Mouse (Mus musculus) intestine, postnatal 0 days (tissue): ENCODE data around the gene 4921507P07Rik. TPM values are rescaled to one million over a fixed set of nuclear protein-coding genes. Genes with fewer than 3 reads are reported as not detected.
"Not testable (repeated sequence)": the region's sequence is repeated elsewhere in the genome, so short reads cannot be mapped to it uniquely, and the experiment has no call there.

Experiments
- ATAC-seq: fragments of 200-750 bp; cut with Nextera tagmentation; 2 replicates; pipeline ENCODE4 v1.8.0; 2017; ENCODE audit warnings: mild to moderate bottlenecking, moderate TSS enrichment, moderate library complexity
- H3K27ac ChIP-seq: fragments of 300-500 bp; sonication (generic); 2 replicates; pipeline ENCODE4 v1.5.1; 2014; ENCODE audit warnings: mild to moderate bottlenecking, low read depth, low read length, moderate library complexity
- H3K27me3 ChIP-seq: fragments of 300-500 bp; sonication (generic); replicated peaks from 2 replicates; pipeline ENCODE4 v1.6.1; 2014; ENCODE audit warnings: low read length, mixed read lengths; ENCODE audit not compliant: control insufficient read depth, insufficient read depth
- H3K36me3 ChIP-seq: fragments of 300-500 bp; sonication (generic); 2 replicates; pipeline ENCODE4 v1.6.1; 2014; ENCODE audit warnings: mild to moderate bottlenecking, moderate library complexity; ENCODE audit not compliant: control insufficient read depth, insufficient read depth
- H3K4me1 ChIP-seq: fragments of 300-500 bp; sonication (generic); replicated peaks from 2 replicates; pipeline ENCODE4 v1.6.1; 2014; ENCODE audit warnings: antibody characterized with exemption, low read length, mixed read lengths; ENCODE audit not compliant: control insufficient read depth, insufficient read depth
- H3K4me2 ChIP-seq: fragments of 300-500 bp; sonication (generic); replicated peaks from 2 replicates; pipeline ENCODE4 v1.6.1; 2014; ENCODE audit warnings: low read depth, mild to moderate bottlenecking, moderate library complexity
- H3K4me3 ChIP-seq: fragments of 300-500 bp; sonication (generic); 2 replicates; pipeline ENCODE4 v1.5.1; 2014; ENCODE audit warnings: low read depth, low read length
- H3K9ac ChIP-seq: fragments of 300-500 bp; sonication (generic); 2 replicates; pipeline ENCODE4 v1.6.1; 2014; ENCODE audit warnings: mild to moderate bottlenecking, low read depth, low read length
- H3K9me3 ChIP-seq: fragments of 300-500 bp; sonication (generic); 2 replicates; pipeline ENCODE4 v1.6.1; 2016; ENCODE audit warnings: mixed run types; ENCODE audit not compliant: control insufficient read depth
- CTCF ChIP-seq: sonication (generic); IDR thresholded peaks from 2 replicates; pipeline ENCODE4 v1.5.1; 2016; ENCODE audit warnings: low read depth, mild to moderate bottlenecking, control low read depth, antibody characterized with exemption, moderate library complexity
- WGBS: fragments of 180-500 bp; shearing (Covaris S2); extraction: QIAGEN DNeasy Blood & Tissue Kit; methylation state at CpG from one replicate; pipeline ENCODE4 v1.1.7; 2014; 5-methylcytosine and 5-hydroxymethylcytosine counted together
- polyA plus RNA-seq: library from polyadenylated mRNA; unstranded; fragments of >200 nt; fragmentation: Nextera tagmentation; extraction: Ambion mirVana; gene quantifications from 2 replicates; pipeline ENCODE4 v1.2.1, GENCODE M21; 2015

The 4921507P07Rik gene
- polyA plus RNA-seq: 0.30 TPM in 2 replicates

DNA sequence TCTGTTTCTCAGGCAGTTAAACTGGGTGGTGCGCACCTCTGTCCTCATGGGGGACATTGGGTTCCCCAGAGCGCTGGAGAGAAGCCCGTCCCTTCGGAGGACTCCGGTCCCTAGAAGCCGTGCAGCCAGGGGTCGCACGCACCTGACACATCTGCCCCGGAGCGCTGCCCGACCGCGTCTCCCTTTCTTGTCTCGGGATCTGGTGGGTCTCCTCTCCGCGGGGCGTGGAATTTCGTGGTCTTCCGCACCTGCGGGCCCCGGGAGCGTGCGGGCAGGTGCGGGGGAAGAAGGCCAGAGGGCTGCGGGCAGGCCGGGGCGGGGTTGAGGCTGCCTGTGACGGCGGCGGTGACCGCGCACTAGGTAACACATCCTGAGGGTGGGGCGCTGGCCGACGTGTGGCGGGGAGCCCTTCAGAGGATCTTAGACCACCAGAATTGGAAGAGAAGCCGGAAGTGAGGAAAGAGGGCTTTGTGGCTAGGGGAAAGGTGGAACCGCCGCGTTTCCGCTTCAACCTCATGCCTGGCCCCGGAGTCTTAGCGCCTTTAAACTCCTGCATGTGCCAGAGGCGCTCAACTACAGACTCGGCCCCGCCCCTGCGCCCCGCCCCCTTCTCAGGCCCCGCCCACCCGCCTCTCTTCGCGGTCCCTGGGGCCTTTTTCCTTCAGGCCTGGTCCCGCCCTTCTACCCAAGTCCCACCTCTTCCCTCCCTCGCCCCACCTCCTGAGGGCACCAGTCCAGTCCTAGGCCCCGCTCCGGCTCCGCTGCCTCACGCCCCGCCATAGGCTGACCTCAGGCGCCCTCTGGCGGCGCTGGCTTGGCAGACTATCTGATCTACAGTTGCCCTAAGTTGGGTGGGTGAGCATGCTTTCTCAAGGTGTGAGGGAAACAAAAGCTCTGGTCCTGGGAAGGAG lies at the start of gene 4921507P07Rik:
Gene 4921507P07Rik (minus strand): TSS at position 332 of the 911 bp plus-strand sequence.
- no peak within 1 kb of the TSS for H3K27ac ChIP-seq

DNA sequence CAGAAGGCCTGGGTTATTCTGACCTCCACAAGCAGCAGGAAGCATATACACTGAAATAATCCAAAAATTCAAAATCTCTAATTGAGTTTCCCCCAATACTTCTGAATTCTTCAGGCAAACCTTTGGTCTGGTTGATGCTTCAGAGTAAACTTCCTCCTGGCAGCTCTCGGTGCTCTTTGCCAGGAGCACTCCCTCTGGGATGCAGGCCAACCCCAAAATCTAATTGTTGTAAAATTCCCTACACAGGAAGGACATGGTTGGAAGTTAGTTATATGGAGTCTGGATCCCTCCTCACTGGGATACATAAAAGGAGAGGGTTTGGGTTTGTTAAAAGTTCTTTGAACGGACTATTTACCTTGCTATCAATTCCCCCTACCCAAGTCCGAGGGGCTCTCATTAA lies 48.3 kb upstream of the 4921507P07Rik start:
- WGBS: 49% methylated on average over 3 of the region's 3 CpGs
- no peak for TF ChIP-seq CTCF

More for the DNA sequence above, at the start of gene 4921507P07Rik:
- ATAC-seq: peak; percentile 99
- Histone ChIP-seq H3K4me3 (peak within 1 kb of the TSS; percentile 54), H3K36me3 (no peaks in the 10 kb centered on the region), H3K9me3 (no peaks in the 10 kb centered on the region), H3K27me3 (no peaks in the 10 kb centered on the region), H3K9ac (peak within 1 kb of the TSS; percentile 67; the same call in 1 of the 2 replicates), H3K4me2 (peak within 1 kb of the TSS; percentile 96), H3K4me1 (no peaks in the 10 kb centered on the region)
- WGBS: 1% methylated on average over 62 of the region's 62 CpGs
- TF ChIP-seq CTCF: peak; percentile 94

GRCm38 (mm10) chr6:50641898-50642297 lies 45.5 kb upstream of the 4921507P07Rik start:
- Histone ChIP-seq H3K4me2 (no peak overlapping the region), H3K4me3 (no peak overlapping the region), H3K9ac (no peak overlapping the region), H3K9me3 (no peaks in the 10 kb centered on the region), H3K27me3 (no peaks in the 10 kb centered on the region), H3K4me1 (no peaks in the 10 kb centered on the region), H3K27ac (no peak overlapping the region), H3K36me3 (no peaks in the 10 kb centered on the region)
- WGBS: 66% methylated on average over 5 of the region's 5 CpGs
- TF ChIP-seq CTCF: no peak
- ATAC-seq: no peak

More for the DNA sequence above, 48.3 kb upstream of the 4921507P07Rik start:
- no peak overlapping the region for H3K4me3 ChIP-seq
- no peak overlapping the region for H3K4me2 ChIP-seq
- H3K27ac ChIP-seq: no peak overlapping the region
- H3K27me3 ChIP-seq: no peaks in the 10 kb centered on the region
- H3K9ac ChIP-seq: no peak overlapping the region
- H3K36me3 ChIP-seq: no peaks in the 10 kb centered on the region
- no peaks in the 10 kb centered on the region for H3K4me1 ChIP-seq
- no peak for ATAC-seq
- H3K9me3 ChIP-seq: no peaks in the 10 kb centered on the region

- Histone ChIP-seq H3K4me3 (no peak overlapping the region), H3K27me3 (no peaks in the 10 kb centered on the region), H3K27ac (no peak overlapping the region), H3K9ac (no peak overlapping the region), H3K4me1 (no peaks in the 10 kb centered on the region), H3K36me3 (no peaks in the 10 kb centered on the region), H3K9me3 (no peaks in the 10 kb centered on the region), H3K4me2 (no peak overlapping the region)
- no peak for ATAC-seq
- TF ChIP-seq CTCF: no peak
- 75% methylated on average over 4 of the region's 4 CpGs for WGBS
These were observed 43.9 kb upstream of the 4921507P07Rik start for GRCm38 (mm10) chr6:50640377-50640776.

DNA sequence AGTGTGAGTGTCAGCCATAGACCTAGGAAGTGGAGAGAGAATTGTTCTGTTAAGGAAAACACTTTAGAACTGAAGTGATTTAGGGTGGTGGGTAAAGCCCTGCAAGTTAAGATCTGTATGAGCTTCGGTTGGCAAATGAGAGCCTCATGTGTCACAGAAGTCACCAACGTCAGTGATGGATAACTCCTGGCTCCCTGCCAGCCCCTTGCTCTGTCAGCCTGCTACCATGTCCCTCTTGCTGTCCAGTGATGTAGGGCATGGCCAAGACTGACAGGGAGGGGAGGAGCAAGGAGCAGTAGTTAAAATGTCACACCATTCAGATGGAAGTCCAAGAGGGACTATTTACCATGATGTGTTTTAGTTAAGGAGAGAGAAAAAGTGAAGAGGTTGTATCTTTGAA lies 43.2 kb upstream of the 4921507P07Rik start:
- no peak for ATAC-seq
- Histone ChIP-seq H3K36me3 (no peaks in the 10 kb centered on the region), H3K27me3 (no peaks in the 10 kb centered on the region), H3K4me3 (no peak overlapping the region), H3K27ac (no peak overlapping the region), H3K9me3 (no peaks in the 10 kb centered on the region), H3K4me2 (no peak overlapping the region), H3K4me1 (no peaks in the 10 kb centered on the region), H3K9ac (no peak overlapping the region)
- WGBS: 26% methylated on average over 2 of the region's 2 CpGs
- no peak for TF ChIP-seq CTCF

GRCm38 (mm10) chr6:50626170-50626569 lies 29.7 kb upstream of the 4921507P07Rik start:
- not testable (repeated sequence) for H3K27me3 ChIP-seq, H3K4me3 ChIP-seq, H3K9me3 ChIP-seq, H3K9ac ChIP-seq, H3K4me1 ChIP-seq, H3K4me2 ChIP-seq, H3K27ac ChIP-seq, H3K36me3 ChIP-seq, ATAC-seq
- WGBS: 85% methylated on average over 2 of the region's 2 CpGs
- TF ChIP-seq CTCF: peak; percentile 43
